Mouse (Mus musculus): ENCODE results near the gene Fzd2. TPM values are rescaled to one million over a fixed set of nuclear protein-coding genes. Genes with fewer than 3 reads are reported as not detected.

The Fzd2 gene
- polyA plus RNA-seq, 1 experiment from 2014 or later: 27.9 TPM

DNA sequence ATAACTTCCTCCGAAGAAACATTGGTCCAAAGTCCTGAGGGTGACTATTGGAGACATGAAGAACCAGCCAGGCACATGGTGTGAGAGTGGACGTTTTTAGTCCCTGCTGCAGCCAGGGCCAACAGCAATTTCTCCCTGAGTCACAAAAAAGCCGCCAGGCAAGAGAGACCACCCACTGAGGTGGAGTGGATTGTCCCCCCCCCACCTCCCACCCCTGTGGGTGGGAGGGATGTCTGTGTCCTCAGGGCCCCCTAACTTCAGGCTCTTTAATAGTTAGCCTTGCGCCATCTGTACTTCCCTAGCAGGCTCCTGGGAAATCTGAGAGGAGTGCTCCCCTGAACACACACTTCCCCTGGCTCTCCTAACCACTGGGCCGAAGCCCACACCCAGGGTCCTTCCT lies 27.0 kb downstream of the Fzd2 start:
- Histone ChIP-seq H3K4me1 (peaks cover 61% of the 10 kb centered on the region), H3K36me3 (no peaks in the 10 kb centered on the region), H3K27ac (replicated peaks) (peak overlapping the region; percentile 65), H3K9me3 (replicated peaks) (no peaks in the 10 kb centered on the region), H3K4me3 (no peak overlapping the region), H3K27me3 (ENCODE audit: low read depth, poor library complexity, severe bottlenecking) (peaks cover 43% of the 10 kb centered on the region)
- WGBS: 30% methylated on average over 5 of the region's 5 CpGs
- no peak for DNase-seq (ENCODE audit: low spot score)

DNA sequence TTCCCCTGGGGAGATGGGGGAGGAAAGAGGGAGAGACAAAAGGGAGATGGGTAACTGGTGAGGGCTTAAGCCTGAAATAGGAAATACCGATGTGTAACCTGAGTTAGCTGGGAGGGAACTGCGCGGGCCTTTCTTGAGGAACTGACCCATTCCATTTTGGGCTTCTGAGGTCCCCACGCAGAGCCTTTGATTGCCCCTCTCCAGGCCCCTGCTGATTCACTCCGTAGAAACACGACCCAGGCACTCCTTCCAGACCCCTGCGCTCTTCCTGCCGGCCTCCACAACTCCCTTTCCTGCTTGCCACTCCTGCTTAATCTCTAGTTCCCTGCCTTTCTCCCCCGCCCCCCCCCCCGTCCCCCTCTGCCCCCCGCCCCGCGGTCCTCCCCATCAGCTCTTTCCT lies 28.5 kb downstream of the Fzd2 start:
- Histone ChIP-seq H3K9me3 (replicated peaks) (no peaks in the 10 kb centered on the region), H3K36me3 (no peaks in the 10 kb centered on the region), H3K4me1 (peaks cover 56% of the 10 kb centered on the region), H3K4me3 (peak overlapping the region; percentile 41), H3K27me3 (ENCODE audit: low read depth, poor library complexity, severe bottlenecking) (peaks cover 40% of the 10 kb centered on the region), H3K27ac (replicated peaks) (peak overlapping the region; percentile 39)
- WGBS: 4% methylated on average over 11 of the region's 13 CpGs
- no peak for DNase-seq (ENCODE audit: low spot score)

DNA sequence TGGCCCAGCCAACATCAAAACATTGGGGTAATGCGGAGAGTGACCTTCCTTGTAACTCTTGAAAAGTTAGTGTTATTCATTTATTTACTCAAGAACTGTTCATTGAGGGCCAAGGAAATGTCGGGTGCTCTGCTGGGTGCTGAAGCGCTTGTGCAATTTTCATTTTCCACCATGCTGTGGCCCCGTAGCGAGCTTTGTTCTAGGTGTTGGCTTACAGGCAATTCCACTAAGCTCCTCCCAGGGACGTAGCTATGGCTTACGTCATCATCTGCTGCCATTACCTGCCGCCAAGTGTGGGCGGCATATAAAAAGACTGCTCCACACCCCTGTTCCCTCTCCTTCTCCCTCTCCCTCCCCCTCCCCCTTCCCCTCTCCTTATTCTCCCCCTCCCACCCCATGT lies 29.2 kb downstream of the Fzd2 start:
- no peaks in the 10 kb centered on the region for H3K9me3 ChIP-seq (replicated peaks)
- peak overlapping the region; percentile 41 for H3K4me3 ChIP-seq
- 18% methylated on average over 9 of the region's 9 CpGs for WGBS
- peaks cover 57% of the 10 kb centered on the region for H3K4me1 ChIP-seq
- DNase-seq (ENCODE audit: low spot score): no peak
- H3K27me3 ChIP-seq (ENCODE audit: low read depth, poor library complexity, severe bottlenecking): peaks cover 38% of the 10 kb centered on the region
- H3K27ac ChIP-seq (replicated peaks): peak overlapping the region; percentile 39
- H3K36me3 ChIP-seq: no peaks in the 10 kb centered on the region

DNA sequence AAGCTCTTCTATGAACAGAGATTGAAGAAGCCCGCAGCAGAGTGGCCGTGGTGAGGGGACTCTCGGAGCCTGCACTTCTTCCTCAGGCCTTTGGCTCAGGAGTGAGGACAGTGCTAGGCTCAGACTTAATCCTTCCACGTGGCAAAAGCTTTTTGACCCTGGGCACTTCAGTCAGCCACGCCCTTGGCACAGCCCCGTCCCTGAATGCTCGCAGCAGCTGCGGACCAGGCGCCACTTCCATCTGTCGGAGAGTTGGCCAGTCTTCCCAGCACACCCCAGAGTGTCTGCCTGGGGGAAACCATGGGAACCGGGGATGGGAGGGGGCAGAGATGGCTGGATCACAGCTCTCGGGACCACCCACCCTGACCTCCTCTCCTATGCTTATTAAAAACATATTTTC lies 32.7 kb downstream of the Fzd2 start:
- 48% methylated on average over 12 of the region's 12 CpGs for WGBS
- DNase-seq (ENCODE audit: low spot score): no peak
- H3K36me3 ChIP-seq: no peaks in the 10 kb centered on the region
- no peaks in the 10 kb centered on the region for H3K9me3 ChIP-seq (replicated peaks)
- H3K4me1 ChIP-seq: peaks cover 52% of the 10 kb centered on the region
- peaks cover 37% of the 10 kb centered on the region for H3K27me3 ChIP-seq (ENCODE audit: low read depth, poor library complexity, severe bottlenecking)
- 0 out of 2 replicates have a peak overlapping the region, but pooled peaks have one; percentile 13 for H3K27ac ChIP-seq (replicated peaks)
- H3K4me3 ChIP-seq: no peak overlapping the region

DNA sequence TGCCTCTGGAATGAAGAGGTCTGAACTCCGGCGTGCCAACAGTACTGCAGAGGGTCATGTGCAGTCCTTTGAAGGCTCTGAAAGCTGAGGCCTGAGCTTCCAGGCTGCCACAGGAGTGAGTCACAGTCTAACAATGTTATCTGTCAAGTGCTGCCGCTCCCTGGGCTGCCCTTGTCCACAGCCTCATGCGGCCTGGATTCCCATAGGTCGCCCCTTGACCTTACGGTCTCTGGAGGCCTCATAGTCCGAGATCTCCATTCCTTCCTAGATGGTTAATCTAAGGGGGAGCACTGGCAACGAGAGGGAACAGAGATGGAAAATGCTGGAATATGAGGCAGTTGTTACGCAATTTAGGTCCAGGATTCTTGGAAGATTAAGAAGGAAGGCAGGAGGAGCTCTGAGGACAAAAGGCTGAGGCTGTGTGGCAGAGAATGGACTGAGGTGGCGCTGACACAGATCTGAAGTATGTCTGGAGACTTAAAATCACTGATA lies 39.7 kb downstream of the Fzd2 start:
- WGBS: 59% methylated on average over 10 of the region's 10 CpGs
- no peak for DNase-seq (ENCODE audit: low spot score)
- no peak overlapping the region for H3K4me3 ChIP-seq
- 0 out of 2 replicates have a peak, but pooled peaks cover 5% of the 10 kb centered on the region for H3K27me3 ChIP-seq (ENCODE audit: low read depth, poor library complexity, severe bottlenecking)
- H3K4me1 ChIP-seq: peaks cover 22% of the 10 kb centered on the region
- H3K9me3 ChIP-seq (replicated peaks): no peaks in the 10 kb centered on the region
- H3K27ac ChIP-seq (replicated peaks): peak overlapping the region; percentile 2; the same call in 1 of the 2 replicates
- H3K36me3 ChIP-seq: no peaks in the 10 kb centered on the region

DNA sequence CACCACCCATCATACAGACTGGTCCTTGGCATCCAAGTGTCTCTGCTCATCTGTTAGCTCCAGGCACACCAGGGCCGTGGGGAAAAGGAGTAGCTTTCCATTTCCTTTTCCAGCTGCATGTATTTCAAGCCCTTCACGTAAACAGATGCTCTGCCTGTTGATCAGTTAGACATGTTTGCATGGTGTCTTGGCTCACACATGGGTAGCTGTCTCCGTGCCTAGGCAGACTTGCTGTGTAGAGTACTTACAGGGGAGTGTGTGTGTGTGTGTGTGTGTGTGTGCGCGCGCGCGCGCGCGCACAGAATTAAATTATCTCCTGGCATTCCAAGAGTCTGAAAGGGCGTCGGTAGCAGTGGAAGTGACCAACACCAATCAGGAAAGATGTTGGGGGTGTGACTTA lies 42.0 kb downstream of the Fzd2 start:
- Histone ChIP-seq H3K36me3 (no peaks in the 10 kb centered on the region), H3K9me3 (replicated peaks) (no peaks in the 10 kb centered on the region), H3K27me3 (ENCODE audit: low read depth, poor library complexity, severe bottlenecking) (0 out of 2 replicates have a peak, but pooled peaks cover 4% of the 10 kb centered on the region), H3K27ac (replicated peaks) (no peak overlapping the region), H3K4me1 (peaks cover 11% of the 10 kb centered on the region), H3K4me3 (no peak overlapping the region)
- no peak for DNase-seq (ENCODE audit: low spot score)
- 91% methylated on average over 13 of the region's 13 CpGs for WGBS

DNA sequence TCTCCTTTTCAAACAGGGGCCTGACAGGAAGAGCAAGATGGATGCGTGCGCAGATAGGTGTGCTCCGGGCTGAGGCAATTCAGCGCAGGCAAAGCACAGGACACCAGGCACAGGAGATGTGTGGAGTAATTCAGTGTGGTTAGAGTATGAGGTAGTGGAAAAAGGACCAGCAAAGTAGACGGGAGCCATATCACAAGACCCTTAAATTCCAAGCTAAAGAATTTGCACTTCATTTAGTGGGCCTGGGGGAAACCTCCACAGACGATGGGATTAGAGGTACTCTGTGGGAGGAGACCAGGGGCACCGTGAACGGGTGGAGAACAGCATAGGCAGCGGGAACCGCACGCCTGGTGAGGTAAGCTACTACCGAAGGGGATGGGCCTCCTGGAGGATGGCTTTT lies 43.7 kb downstream of the Fzd2 start:
- no peak overlapping the region for H3K4me3 ChIP-seq
- 74% methylated on average over 12 of the region's 12 CpGs for WGBS

DNA sequence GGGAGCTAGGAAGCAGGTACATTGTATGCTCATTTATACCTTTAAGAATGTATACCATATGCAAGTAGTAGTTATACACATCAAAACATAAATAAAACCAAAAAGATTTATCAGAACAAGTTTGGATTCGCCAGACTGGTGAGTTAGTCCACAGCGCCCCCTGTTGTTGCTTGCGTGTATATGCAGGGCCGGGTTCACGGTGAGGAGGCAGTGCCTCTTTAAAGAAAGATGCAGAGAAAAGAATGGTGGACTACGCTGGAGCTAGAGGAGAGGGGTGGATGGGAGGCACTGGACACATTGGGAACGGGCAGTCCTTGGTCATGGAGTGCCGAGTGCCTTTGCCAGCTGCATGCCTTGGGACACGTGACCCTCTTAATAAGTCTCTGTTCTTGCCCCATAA lies 47.2 kb downstream of the Fzd2 start:
- H3K36me3 ChIP-seq: no peaks in the 10 kb centered on the region
- DNase-seq (ENCODE audit: low spot score): peak; percentile 76
- H3K4me1 ChIP-seq: 0 out of 2 replicates have a peak, but pooled peaks cover 6% of the 10 kb centered on the region
- H3K27ac ChIP-seq (replicated peaks): no peak overlapping the region
- no peak overlapping the region for H3K4me3 ChIP-seq
- WGBS: 2% methylated on average over 9 of the region's 9 CpGs
- H3K27me3 ChIP-seq (ENCODE audit: low read depth, poor library complexity, severe bottlenecking): 0 out of 2 replicates have a peak, but pooled peaks cover 7% of the 10 kb centered on the region
- H3K9me3 ChIP-seq (replicated peaks): no peaks in the 10 kb centered on the region

More for the DNA sequence above, 43.7 kb downstream of the Fzd2 start:
- no peaks in the 10 kb centered on the region for H3K9me3 ChIP-seq (replicated peaks)
- no peak overlapping the region for H3K27ac ChIP-seq (replicated peaks)
- H3K36me3 ChIP-seq: no peaks in the 10 kb centered on the region
- H3K4me1 ChIP-seq: peaks cover 14% of the 10 kb centered on the region
- H3K27me3 ChIP-seq (ENCODE audit: low read depth, poor library complexity, severe bottlenecking): 0 out of 2 replicates have a peak, but pooled peaks cover 4% of the 10 kb centered on the region
- no peak for DNase-seq (ENCODE audit: low spot score)

DNA sequence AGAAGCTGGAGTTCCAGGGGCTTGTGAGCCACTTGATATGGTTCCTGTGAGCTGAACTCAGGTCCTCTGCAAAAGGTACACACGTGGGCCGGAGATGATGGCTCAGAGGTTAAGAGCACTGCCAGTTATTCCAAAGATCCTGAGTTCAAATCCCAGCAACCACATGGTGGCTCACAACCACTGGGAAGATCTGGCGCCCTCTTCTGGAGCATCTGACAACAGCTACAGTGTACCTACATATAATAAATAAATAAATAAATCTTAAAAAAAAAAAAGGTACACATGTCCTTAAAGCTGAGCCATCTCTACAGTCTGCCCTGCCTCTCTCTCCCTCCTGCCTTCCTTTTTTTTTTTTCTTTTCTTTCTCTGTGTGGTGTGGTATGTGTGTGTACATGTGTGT lies 48.6 kb downstream of the Fzd2 start:
- Histone ChIP-seq H3K36me3 (no peaks in the 10 kb centered on the region), H3K4me1 (0 out of 2 replicates have a peak, but pooled peaks cover 6% of the 10 kb centered on the region), H3K9me3 (replicated peaks) (no peaks in the 10 kb centered on the region), H3K4me3 (no peak overlapping the region), H3K27me3 (ENCODE audit: low read depth, poor library complexity, severe bottlenecking) (0 out of 2 replicates have a peak, but pooled peaks cover 7% of the 10 kb centered on the region), H3K27ac (replicated peaks) (no peak overlapping the region)
- WGBS: 72% methylated on average over 3 of the region's 3 CpGs
- DNase-seq (ENCODE audit: low spot score): no peak

DNA sequence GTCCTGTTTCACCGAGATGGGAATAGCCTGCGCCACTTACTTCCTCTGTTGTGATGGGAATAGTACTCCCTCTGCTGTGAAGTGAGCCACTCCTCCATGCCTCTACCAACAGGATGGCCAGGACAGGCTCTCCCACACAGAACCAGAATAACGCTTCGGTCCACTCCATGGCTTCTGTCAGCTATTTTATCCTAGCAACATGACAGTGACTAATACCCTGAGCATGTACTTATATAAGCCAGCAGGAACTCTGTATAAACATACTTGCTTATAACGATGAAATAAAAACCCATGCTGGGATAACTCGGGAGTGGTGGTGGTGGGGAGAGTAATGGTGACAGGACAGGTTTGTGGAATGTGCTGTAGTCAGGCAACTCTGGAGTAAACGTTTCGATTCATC lies 51.7 kb downstream of the Fzd2 start:
- 0 out of 2 replicates have a peak, but pooled peaks cover 5% of the 10 kb centered on the region for H3K4me1 ChIP-seq
- H3K27me3 ChIP-seq (ENCODE audit: low read depth, poor library complexity, severe bottlenecking): 0 out of 2 replicates have a peak, but pooled peaks cover 3% of the 10 kb centered on the region
- WGBS: 79% methylated on average over 8 of the region's 8 CpGs
- no peak overlapping the region for H3K27ac ChIP-seq (replicated peaks)
- no peaks in the 10 kb centered on the region for H3K36me3 ChIP-seq
- H3K4me3 ChIP-seq: no peak overlapping the region
- H3K9me3 ChIP-seq (replicated peaks): no peaks in the 10 kb centered on the region
- no peak for DNase-seq (ENCODE audit: low spot score)

DNA sequence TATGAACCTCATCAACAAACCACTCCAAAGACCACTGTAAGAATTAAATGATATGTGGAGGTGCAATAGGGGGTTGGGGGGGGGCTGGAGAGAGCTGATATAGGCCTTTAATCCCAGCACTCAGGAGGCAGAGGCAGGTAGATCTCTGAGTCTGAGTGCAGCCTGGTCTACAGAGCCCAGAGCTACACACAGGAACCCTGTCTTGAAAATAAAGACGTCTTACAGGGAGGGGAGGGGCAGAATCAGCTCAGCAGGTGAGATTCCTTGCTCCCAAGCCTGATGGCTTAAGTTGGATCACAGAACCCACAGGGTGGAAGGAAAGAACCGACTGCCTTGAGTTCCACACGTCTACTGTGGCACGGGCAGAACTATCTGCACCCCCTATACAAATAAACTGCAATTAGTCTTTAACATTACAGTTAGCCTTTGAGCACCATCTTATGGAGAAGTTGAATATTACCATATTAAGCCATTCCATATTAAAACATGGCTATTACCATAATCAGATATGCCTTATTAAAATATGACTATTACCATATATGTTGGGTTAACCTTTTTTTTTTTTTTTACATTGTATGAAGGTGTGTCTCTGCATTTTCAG lies 52.2 kb downstream of the Fzd2 start:
- Histone ChIP-seq H3K9me3 (replicated peaks) (no peaks in the 10 kb centered on the region), H3K4me3 (no peak overlapping the region), H3K4me1 (0 out of 2 replicates have a peak, but pooled peaks cover 3% of the 10 kb centered on the region), H3K27me3 (ENCODE audit: low read depth, poor library complexity, severe bottlenecking) (0 out of 2 replicates have a peak, but pooled peaks cover 3% of the 10 kb centered on the region), H3K27ac (replicated peaks) (no peak overlapping the region), H3K36me3 (no peaks in the 10 kb centered on the region)
- no peak for DNase-seq (ENCODE audit: low spot score)
- 47% methylated on average over 4 of the region's 4 CpGs for WGBS

DNA sequence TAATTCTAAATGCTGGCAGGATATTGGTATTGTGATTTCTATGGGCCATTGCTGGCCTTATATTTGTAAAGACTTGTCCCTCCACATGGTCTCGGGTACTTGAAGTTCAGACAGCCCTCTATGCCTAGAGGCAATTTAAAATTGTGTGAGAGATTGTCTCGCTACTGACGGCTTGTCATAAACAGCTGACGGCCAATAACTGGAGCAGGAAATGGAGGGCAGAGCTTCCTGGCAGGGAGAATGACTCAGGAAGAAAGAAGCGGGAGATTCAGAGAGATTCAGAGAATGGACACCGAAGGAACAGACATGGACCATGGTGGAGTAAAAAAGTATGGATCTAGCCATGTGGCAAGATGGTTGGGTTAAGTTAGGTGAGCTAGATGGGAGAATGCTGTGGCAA lies 52.7 kb downstream of the Fzd2 start:
- H3K9me3 ChIP-seq (replicated peaks): no peaks in the 10 kb centered on the region
- H3K4me3 ChIP-seq: no peak overlapping the region
- H3K27ac ChIP-seq (replicated peaks): no peak overlapping the region
- no peaks in the 10 kb centered on the region for H3K4me1 ChIP-seq
- H3K27me3 ChIP-seq (ENCODE audit: low read depth, poor library complexity, severe bottlenecking): 0 out of 2 replicates have a peak, but pooled peaks cover 3% of the 10 kb centered on the region
- DNase-seq (ENCODE audit: low spot score): no peak
- no peaks in the 10 kb centered on the region for H3K36me3 ChIP-seq
- 86% methylated on average over 6 of the region's 6 CpGs for WGBS

Measured in midbrain, embryonic 10.5 days (tissue).